Mouse (Mus musculus): Measurements from ENCODE around the gene Smarcd3. TPM values are rescaled to one million over a fixed set of nuclear protein-coding genes. Genes with fewer than 3 reads are reported as not detected.

The Smarcd3 gene
- total RNA-seq (2021), result 10 to 100 TPM; 59.2 to 60.7 TPM
- long read RNA-seq, experiment 1, transcript Smarcd3-201 (13 exons, 1,735 nt), result major isoform, 136 of 149 reads
- long read RNA-seq, experiment 1, partial matches to known transcripts, result 6 of 149 reads
- long read RNA-seq, experiment 1, other reads (novel, unspliced or antisense), result 7 of 149 reads
- long read RNA-seq, experiment 2, transcript Smarcd3-201 (13 exons, 1,735 nt), result major isoform, 114 of 126 reads
- long read RNA-seq, experiment 2, partial matches to known transcripts, result 2 of 126 reads
- long read RNA-seq, experiment 2, other reads (novel, unspliced or antisense), result 10 of 126 reads

- intact Hi-C loops (cut with DNase I), result no loop called here
- DNase-seq, result peak; percentile 29 to 59
Observed at GRCm38 (mm10) chr5:24623986-24624821, at the start of gene Smarcd3. TSS of gene Smarcd3 (minus strand) at chr5:24624411.

GRCm38 (mm10) chr5:24661457-24661856 lies 37.2 kb upstream of the Smarcd3 start:
- no peak for DNase-seq
- intact Hi-C loops (cut with DNase I), result no loop called here

- DNase-seq, result no peak
- intact Hi-C loops (cut with DNase I), result loop anchor here (10.0 kb wide), 1 partner anchor 175 kb away; no protein-coding TSS in a partner anchor
Observed at GRCm38 (mm10) chr5:24659708-24660423, 35.7 kb upstream of the Smarcd3 start.

- intact Hi-C loops (cut with DNase I), result loop anchor here (10.0 kb wide), 1 partner anchor 172 kb away; no protein-coding TSS in a partner anchor
- no peak for DNase-seq
Observed at GRCm38 (mm10) chr5:24657113-24657512, 32.9 kb upstream of the Smarcd3 start.

GRCm38 (mm10) chr5:24654491-24654890 lies 30.3 kb upstream of the Smarcd3 start:
- DNase-seq, result no peak

GRCm38 (mm10) chr5:24652780-24653179 lies 28.6 kb upstream of the Smarcd3 start:
- DNase-seq, result no peak
- intact Hi-C loops (cut with DNase I), result loop anchor here (2.0 to 10.0 kb wide), 3 partner anchors 120 to 168 kb away; no protein-coding TSS in a partner anchor

More at GRCm38 (mm10) chr5:24654491-24654890, 30.3 kb upstream of the Smarcd3 start:
- intact Hi-C loops (cut with DNase I), result loop anchor here (5.0 to 10.0 kb wide), 2 partner anchors 122 to 170 kb away; no protein-coding TSS in a partner anchor

GRCm38 (mm10) chr5:24651768-24652752 lies 27.8 kb upstream of the Smarcd3 start:
- peak; percentile 89 to 93 for DNase-seq
- intact Hi-C loops (cut with DNase I), result loop anchor here (2.0 to 10.0 kb wide), 4 partner anchors 53 to 167 kb away; no protein-coding TSS in a partner anchor

- intact Hi-C loops (cut with DNase I), result loop anchor here (2.0 to 10.0 kb wide), 3 partner anchors 53 to 167 kb away; no protein-coding TSS in a partner anchor
- no peak for DNase-seq
Observed at GRCm38 (mm10) chr5:24651356-24651755, 27.1 kb upstream of the Smarcd3 start.

- intact Hi-C loops (cut with DNase I), result loop anchor here (2.0 to 10.0 kb wide), 3 partner anchors 51 to 165 kb away; no protein-coding TSS in a partner anchor
Observed at GRCm38 (mm10) chr5:24649701-24650100, 25.5 kb upstream of the Smarcd3 start.

GRCm38 (mm10) chr5:24649231-24649630 lies 25.0 kb upstream of the Smarcd3 start:
- no peak for DNase-seq
- intact Hi-C loops (cut with DNase I), result no loop called here

More at GRCm38 (mm10) chr5:24649701-24650100, 25.5 kb upstream of the Smarcd3 start:
- DNase-seq, result no peak

GRCm38 (mm10) chr5:24645454-24645853 lies 21.2 kb upstream of the Smarcd3 start:
- DNase-seq, result no peak
- intact Hi-C loops (cut with DNase I), result no loop called here

GRCm38 (mm10) chr5:24639081-24639480 lies 14.9 kb upstream of the Smarcd3 start:
- intact Hi-C loops (cut with DNase I), result no loop called here
- DNase-seq, result no peak

- no peak for DNase-seq
- intact Hi-C loops (cut with DNase I), result no loop called here
Observed at GRCm38 (mm10) chr5:24638131-24638530, 13.9 kb upstream of the Smarcd3 start.

GRCm38 (mm10) chr5:24636987-24637386 lies 12.8 kb upstream of the Smarcd3 start:
- intact Hi-C loops (cut with DNase I), result no loop called here
- DNase-seq, result no peak

- intact Hi-C loops (cut with DNase I), result no loop called here
Observed at GRCm38 (mm10) chr5:24635526-24636141, 11.4 kb upstream of the Smarcd3 start.

GRCm38 (mm10) chr5:24635093-24635492 lies 10.9 kb upstream of the Smarcd3 start:
- DNase-seq, result no peak
- intact Hi-C loops (cut with DNase I), result no loop called here

More at GRCm38 (mm10) chr5:24635526-24636141, 11.4 kb upstream of the Smarcd3 start:
- DNase-seq, result no peak

GRCm38 (mm10) chr5:24629712-24630111 lies 5.5 kb upstream of the Smarcd3 start:
- intact Hi-C loops (cut with DNase I), result no loop called here
- DNase-seq, result no peak

- intact Hi-C loops (cut with DNase I), result no loop called here
- no peak for DNase-seq
Observed at GRCm38 (mm10) chr5:24624822-24625120, 560 bp upstream of the Smarcd3 start.
